Mouse (Mus musculus) layer of hippocampus, postnatal 10 days (tissue): ENCODE data around the gene Tecpr2. TPM values are rescaled to one million over a fixed set of nuclear protein-coding genes. Genes with fewer than 3 reads are reported as not detected.

ENCODE experiments used
- DNase-seq, 2 experiments: peaks; one replicate each; pipeline ENCODE4 v3.0.0; 2021; ENCODE audit warnings: low spot score in 2 of 2
- total RNA-seq, 2 experiments: library from RNA; stranded (reverse); gene quantifications; 2 replicates each; pipeline ENCODE4 v1.2.3; 2021

Gene Tecpr2
- total RNA-seq, 2 experiments from 2014 or later: 33.9 to 36.4 TPM

DNA sequence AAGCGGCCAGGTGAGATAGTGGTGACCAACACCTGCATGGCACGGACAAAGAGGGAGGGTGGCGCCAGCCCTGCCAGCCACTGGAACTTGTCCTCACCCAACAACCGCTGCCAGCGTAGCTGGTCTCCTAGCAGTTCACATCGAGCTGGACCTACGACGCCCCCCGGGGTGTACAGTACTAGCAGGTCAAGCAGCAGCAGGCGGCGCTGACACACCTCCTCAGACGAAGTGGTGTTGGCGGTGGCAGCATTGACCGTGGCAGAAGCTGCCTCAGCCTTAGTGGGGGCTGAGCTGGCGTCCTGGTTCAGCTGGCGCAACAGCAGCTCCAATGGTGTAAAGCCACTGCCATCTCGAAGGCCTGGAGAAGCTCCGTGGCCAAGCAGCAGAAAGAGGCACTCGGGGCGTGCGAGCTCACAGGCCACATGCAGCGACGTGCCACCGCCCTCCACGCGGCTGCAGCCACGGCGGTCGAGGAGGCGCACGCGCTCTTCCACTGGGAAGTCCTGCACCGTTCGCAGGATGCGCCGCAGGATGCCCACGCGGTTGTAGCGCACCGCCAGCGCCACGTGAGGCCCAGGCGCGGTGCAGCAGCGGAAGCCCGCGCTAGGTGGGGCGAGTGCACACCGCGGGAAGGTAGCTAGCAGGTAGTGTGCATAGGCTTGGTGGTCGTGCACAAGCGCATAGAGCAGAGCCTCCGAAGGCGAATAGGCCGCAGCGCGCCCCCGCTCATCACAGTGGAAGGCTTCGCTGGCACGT, 87.7 kb downstream of the Tecpr2 start:
- no peak for DNase-seq

DNA sequence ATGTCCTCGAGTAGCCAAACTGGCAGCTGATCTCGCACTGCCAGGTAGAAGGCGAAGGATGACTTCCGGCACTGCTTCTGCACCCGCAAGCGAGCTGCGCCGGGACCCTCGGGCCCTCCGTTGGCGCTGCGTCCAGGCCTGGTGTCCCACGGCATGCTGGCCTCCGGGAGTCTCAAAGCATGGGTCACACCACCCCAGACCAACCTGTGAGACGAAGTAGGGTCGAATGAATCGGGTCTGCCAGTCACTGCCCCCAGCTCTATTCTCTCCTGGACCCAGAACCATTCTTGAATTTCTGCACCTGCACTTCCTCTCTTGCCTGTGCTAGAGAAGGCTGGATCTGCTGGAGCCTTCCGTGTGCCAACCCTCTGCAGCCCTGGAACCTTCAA, 88.3 kb downstream of the Tecpr2 start:
- no peak for DNase-seq

DNA sequence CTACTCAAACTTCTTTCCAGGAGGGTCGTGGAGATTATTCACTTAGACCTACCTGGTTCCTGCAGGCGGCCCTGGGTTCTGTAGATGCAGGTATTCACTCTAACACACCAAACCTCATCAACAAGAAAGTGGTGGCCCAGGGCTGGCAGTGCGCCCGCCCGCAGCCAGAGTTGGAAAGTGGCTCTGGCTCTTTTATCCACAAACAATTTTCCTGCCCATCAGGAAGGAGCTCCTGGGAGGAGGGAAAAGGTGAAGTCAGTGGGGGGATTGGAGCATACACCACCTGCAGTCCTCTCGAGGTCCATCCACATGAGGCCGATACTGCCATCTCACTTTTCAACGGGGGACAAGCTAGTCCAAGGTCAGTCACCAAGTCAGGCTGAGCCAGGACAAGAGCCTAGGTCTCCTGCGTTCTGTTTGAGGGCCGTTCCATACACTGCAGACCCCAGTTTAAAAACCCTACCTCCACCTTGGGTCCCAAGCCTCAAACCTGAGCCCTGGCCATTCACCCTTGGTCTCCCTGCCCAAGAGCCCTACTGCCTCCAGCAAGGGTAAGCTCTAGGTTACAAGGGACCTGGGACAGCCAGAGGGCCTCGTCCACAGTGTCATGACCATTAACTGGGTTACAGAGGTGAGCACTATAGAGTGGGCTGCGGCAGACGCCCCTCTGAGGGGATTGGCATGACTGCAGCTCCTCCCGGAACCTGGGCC, 89.0 kb downstream of the Tecpr2 start:
- DNase-seq: peak in 1 of 2 experiments; percentile 24

- DNase-seq: peak; percentile 89 to 92
Measured at GRCm38 (mm10) chr12:110978607-110979406, 89.7 kb downstream of the Tecpr2 start, which contains the start of gene Ankrd9. Ankrd9 (minus strand) TSS chr12:110979040.

- DNase-seq: no peak
Measured at GRCm38 (mm10) chr12:110979808-110980207, 90.7 kb downstream of the Tecpr2 start.

- no peak for DNase-seq
Measured at GRCm38 (mm10) chr12:110981736-110982135, 92.7 kb downstream of the Tecpr2 start.

DNA sequence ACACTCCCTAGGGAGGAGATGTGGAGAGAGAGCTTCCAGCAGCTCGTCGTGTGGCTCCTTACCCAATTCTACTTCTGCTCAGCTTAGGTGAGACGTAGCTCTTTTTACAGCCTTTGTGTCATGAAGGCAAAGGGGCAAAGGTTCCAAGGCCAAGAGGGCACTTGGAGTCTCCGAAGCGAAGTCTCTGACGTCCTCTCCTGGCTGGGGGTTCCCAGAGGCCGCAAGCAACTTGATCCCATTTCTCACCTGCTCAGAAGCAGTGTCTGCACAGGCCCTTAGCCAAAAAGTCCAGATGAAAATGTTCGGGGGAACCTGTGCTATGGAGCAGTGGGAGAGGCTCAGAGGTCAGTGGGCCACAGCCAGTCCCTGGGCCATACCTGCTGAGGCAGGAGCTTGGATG, 94.0 kb downstream of the Tecpr2 start:
- no peak for DNase-seq

DNA sequence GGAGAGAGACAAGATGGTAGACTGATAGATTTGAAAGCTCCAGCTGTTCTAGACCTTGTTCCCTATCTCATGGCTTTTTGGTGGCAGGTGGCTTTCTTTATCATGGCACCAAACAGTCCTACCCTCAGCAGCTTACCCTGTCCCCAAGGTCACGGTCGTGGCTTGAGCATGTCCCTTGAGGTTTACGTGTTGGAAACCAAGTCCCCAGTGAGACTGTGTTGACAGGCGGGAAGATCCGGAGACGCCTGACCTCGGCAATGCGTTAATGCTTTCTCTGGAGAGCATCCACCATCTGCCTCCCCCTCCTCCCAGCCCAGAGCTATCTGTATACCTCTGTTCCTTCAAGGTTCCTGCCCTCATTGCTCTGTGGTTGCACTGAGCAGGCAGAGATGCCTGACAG, 94.7 kb downstream of the Tecpr2 start:
- DNase-seq: no peak

GRCm38 (mm10) chr12:110984598-110984997, 95.5 kb downstream of the Tecpr2 start:
- no peak for DNase-seq

GRCm38 (mm10) chr12:110985141-110985540, 96.1 kb downstream of the Tecpr2 start:
- no peak for DNase-seq

GRCm38 (mm10) chr12:110986536-110987425, 97.7 kb downstream of the Tecpr2 start:
- no peak for DNase-seq

DNA sequence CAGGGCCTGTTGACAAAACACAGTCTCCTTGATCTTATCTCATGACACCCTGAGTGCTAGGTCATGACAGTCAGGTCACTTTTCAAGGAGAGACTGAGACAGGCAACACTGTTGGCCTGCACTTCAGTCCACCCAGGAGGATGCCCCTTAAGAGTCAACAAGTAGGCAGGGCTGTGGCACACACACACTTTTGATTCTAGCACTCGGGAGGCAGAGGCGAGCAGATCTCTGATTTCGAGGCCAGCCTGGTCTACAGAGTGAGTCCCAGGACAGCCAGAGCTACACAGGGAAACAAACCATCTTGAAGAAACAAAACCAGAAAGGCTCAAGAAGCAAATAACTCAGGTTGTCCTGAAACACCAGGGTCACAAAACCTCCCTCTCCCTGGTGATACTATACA, 100.3 kb downstream of the Tecpr2 start:
- DNase-seq: no peak

GRCm38 (mm10) chr12:110990500-110990899, 101.4 kb downstream of the Tecpr2 start:
- no peak for DNase-seq

DNA sequence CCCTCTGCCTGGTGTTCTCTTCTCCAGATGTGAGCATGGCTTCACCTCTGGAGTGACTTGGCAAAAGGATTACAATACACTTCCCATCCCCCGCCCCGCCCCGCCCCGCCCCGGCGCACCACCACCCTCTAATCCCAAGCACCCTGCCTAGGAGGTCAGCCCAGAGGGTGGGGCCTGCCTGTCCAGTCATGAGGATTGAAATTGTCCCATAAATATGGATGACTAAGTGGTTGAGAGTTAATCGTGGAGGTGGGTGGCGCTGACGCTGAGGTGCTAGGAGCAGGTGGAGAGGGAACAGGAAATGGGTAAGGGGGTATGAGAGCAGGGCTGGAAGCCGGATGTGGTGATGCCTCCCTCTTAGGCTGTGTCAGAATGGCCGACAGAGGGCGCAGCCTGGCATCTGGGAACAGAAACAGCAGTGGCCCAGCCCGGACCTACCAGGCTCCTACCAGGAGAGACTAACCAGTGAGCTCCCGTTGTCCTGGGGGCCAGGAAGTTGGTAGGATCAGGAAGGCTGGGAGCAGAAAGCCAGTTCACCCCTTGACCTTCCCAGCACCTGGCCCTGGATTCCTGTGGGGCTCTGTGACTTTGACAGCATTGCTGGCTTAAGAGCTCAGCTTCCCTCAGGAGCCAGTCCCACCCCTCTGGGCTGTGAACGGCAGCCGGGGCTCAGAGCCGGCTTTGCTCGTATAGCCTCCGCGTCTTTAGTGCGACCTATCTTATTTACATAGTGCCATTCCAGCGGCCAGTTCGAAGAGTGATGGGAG, 102.5 kb downstream of the Tecpr2 start:
- peak; percentile 69 to 73 for DNase-seq

GRCm38 (mm10) chr12:110992128-110992553, 103.1 kb downstream of the Tecpr2 start:
- peak; percentile 93 to 96 for DNase-seq

DNA sequence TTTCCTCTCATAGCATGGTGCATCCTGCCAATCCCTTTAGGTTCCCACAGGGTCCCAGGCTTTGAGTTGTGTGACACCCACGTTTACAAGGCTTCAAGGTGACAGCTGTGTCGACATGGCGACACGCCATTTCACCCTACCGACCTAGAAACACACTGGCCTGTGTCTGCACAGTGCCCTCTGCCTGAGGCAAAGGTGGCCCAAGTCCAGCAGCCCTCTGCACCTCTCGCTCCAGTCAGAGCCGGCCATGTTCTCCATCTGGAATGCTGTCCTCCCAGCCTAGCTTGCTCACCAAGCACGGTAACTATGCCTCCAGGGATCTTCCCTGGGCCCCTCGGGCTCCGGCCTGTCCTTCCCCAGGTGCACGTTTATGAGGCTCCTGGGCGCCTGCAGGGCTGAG, 103.7 kb downstream of the Tecpr2 start:
- DNase-seq: no peak

DNA sequence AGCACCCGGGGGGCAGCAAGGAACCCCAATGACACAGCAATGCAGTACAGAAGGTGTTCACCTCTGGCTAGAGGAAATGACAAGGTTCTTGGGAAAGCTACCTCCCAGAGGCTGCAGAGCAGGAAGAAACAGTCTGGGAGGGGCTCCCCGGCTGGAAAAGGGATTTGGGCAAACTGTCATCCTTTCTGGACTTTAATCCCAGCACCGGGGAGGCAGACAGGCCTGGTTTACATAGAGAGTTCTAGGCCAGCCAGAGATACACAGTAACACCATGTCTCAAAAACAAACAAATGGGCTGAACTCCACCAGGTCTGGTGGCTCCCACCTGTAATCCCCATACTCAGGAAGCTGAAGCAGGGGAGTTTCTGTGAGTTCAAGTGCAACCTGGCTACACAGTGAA, 104.2 kb downstream of the Tecpr2 start:
- DNase-seq: no peak

- DNase-seq: no peak
Measured at GRCm38 (mm10) chr12:110994666-110995065, 105.6 kb downstream of the Tecpr2 start.

DNA sequence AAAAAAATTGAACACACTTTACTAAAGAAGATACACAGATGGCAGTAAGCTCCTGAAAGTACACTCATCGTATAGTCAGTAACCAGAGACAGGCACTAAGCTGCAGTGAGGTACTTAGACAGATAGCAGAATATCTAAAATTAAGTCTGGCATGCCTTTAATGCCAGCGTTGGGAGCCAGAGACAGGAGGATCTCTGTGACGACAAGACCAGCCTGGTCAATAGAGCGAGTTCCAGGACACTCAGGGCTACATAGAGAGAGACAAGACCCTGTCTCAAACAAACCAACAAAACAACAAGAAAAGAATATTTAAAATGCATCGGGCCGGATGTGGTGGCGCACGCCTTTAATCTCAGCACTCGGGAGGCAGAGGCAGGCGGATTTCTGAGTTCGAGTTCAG, 109.0 kb downstream of the Tecpr2 start:
- DNase-seq: no peak

GRCm38 (mm10) chr12:110999820-111000219, 110.8 kb downstream of the Tecpr2 start:
- no peak for DNase-seq
